Mouse (Mus musculus) embryonic facial prominence, embryonic 14.5 days (tissue): Measurements from ENCODE around the gene Cd177. TPM values are rescaled to one million over a fixed set of nuclear protein-coding genes. Genes with fewer than 3 reads are reported as not detected.
"Not testable (repeated sequence)": the region's sequence is repeated elsewhere in the genome, so short reads cannot be mapped to it uniquely, and the experiment has no call there.

Experiments
- ATAC-seq: fragments of 200-750 bp; cut with Nextera tagmentation; 2 replicates; pipeline ENCODE4 v1.8.0; 2017; ENCODE audit warnings: low read depth, moderate number of reproducible peaks, moderate TSS enrichment
- DNase-seq: peaks from one replicate; pipeline ENCODE4 v3.0.0-alpha.2; 2015; ENCODE audit warnings: low spot score
- H3K27ac ChIP-seq: fragments of 300-500 bp; sonication (generic); replicated peaks from 2 replicates; pipeline ENCODE4 v1.5.1; 2014; ENCODE audit warnings: low read depth, mild to moderate bottlenecking, low read length, moderate library complexity
- H3K27me3 ChIP-seq: fragments of 300-500 bp; sonication (generic); replicated peaks from 2 replicates; pipeline ENCODE4 v1.6.1; 2014; ENCODE audit warnings: low read length; ENCODE audit not compliant: control insufficient read depth, insufficient read depth
- H3K36me3 ChIP-seq: fragments of 300-500 bp; sonication (generic); 2 replicates; pipeline ENCODE4 v1.6.1; 2014; ENCODE audit warnings: low read length, mixed read lengths; ENCODE audit not compliant: control insufficient read depth, insufficient read depth
- H3K4me1 ChIP-seq: fragments of 300-500 bp; sonication (generic); 2 replicates; pipeline ENCODE4 v1.6.1; 2014; ENCODE audit warnings: antibody characterized with exemption, low read length; ENCODE audit not compliant: control insufficient read depth, insufficient read depth
- H3K4me2 ChIP-seq: fragments of 300-500 bp; sonication (generic); 2 replicates; pipeline ENCODE4 v1.6.1; 2014; ENCODE audit warnings: low read depth, mild to moderate bottlenecking, low read length, moderate library complexity, mixed read lengths
- H3K4me3 ChIP-seq: fragments of 300-500 bp; sonication (generic); 2 replicates; pipeline ENCODE4 v1.5.1; 2014; ENCODE audit warnings: low read depth, mild to moderate bottlenecking, low read length
- H3K9ac ChIP-seq: fragments of 300-500 bp; sonication (generic); 2 replicates; pipeline ENCODE4 v1.6.1; 2014; ENCODE audit warnings: low read depth, mild to moderate bottlenecking, low read length, moderate library complexity, mixed read lengths
- H3K9me3 ChIP-seq: fragments of 300-500 bp; sonication (generic); 2 replicates; pipeline ENCODE4 v1.6.1; 2016; ENCODE audit warnings: low read length; ENCODE audit not compliant: control insufficient read depth
- whole genome bisulfite sequencing: fragments of 180-500 bp; shearing (Covaris S2); extraction: QIAGEN DNeasy Blood & Tissue Kit; methylation state at CpG from one replicate; pipeline ENCODE4 v1.1.7; 2014; 5-methylcytosine and 5-hydroxymethylcytosine counted together
- polyA plus RNA-seq: library from polyadenylated mRNA; unstranded; fragments of >200 nt; fragmentation: Nextera tagmentation; extraction: Ambion mirVana; gene quantifications from 2 replicates; pipeline ENCODE4 v1.2.1, GENCODE M21; 2014

The Cd177 gene
- polyA plus RNA-seq, 1 experiment from 2014 or later: 0.70 TPM

- no peaks in the 10 kb centered on the region for H3K4me1 ChIP-seq
These were observed 51.2 kb downstream of the Cd177 start, which contains the start of gene BC049730 for GRCm38 (mm10) chr7:24708832-24709292. BC049730 (plus strand) TSS chr7:24709242.

GRCm38 (mm10) chr7:24702841-24703240, 57.3 kb downstream of the Cd177 start:
- H3K27me3 ChIP-seq, H3K4me1 ChIP-seq, H3K9ac ChIP-seq, H3K27ac ChIP-seq, H3K36me3 ChIP-seq, H3K4me2 ChIP-seq, DNase-seq, H3K9me3 ChIP-seq, ATAC-seq, H3K4me3 ChIP-seq: not testable (repeated sequence)
- WGBS: 77% methylated on average over 7 of the region's 9 CpGs

More at GRCm38 (mm10) chr7:24708832-24709292, 51.2 kb downstream of the Cd177 start, which contains the start of gene BC049730:
- 91% methylated on average over 14 of the region's 14 CpGs for WGBS
- Histone ChIP-seq H3K36me3 (no peaks in the 10 kb centered on the region), H3K9me3 (no peaks in the 10 kb centered on the region), H3K27me3 (no peaks in the 10 kb centered on the region), H3K4me2 (no peak within 1 kb of the TSS), H3K27ac (no peak within 1 kb of the TSS), H3K9ac (no peak within 1 kb of the TSS), H3K4me3 (no peak within 1 kb of the TSS)
- DNase-seq (no peak), ATAC-seq (no peak)

DNA sequence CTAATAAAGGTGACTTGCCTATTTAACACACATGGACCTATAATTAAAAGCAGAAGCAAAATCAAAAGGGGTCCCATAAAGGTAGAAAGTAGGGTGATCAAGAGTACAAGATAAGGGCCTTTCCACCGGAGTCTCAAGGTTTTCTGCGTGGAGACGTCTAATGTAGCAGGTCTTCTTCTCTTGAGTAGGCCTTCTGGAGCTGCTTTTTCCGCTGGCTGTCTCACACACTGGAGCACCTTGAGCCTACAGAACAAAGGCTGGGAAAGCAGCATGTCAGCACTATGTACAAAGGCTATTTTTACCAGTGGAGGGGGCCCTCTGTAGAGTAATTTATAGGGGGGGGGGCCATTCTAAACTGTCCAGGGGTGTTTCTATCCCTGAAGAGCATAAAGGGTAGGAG, 62.2 kb downstream of the Cd177 start:
- H3K4me3 ChIP-seq, H3K4me1 ChIP-seq, H3K36me3 ChIP-seq, ATAC-seq, DNase-seq, H3K9me3 ChIP-seq, H3K27ac ChIP-seq, H3K4me2 ChIP-seq, H3K27me3 ChIP-seq, H3K9ac ChIP-seq: not testable (repeated sequence)
- WGBS: 82% methylated on average over 4 of the region's 4 CpGs

Other genes starting within 250 kb of the Cd177 start
- gene AC161166.1, start 247.9 kb downstream of the Cd177 start, polyA plus RNA-seq: 0.19 and 0.22 TPM in 2 replicates
- gene Irgq, start 229.6 kb downstream of the Cd177 start, polyA plus RNA-seq: 11.4 and 12.0 TPM in 2 replicates
- 0.34 and 1.5 TPM in 2 replicates for gene Pinlyp, start 214.2 kb downstream of the Cd177 start, polyA plus RNA-seq
- 88.4 and 97.9 TPM in 2 replicates for gene Xrcc1, start 214.0 kb downstream of the Cd177 start, polyA plus RNA-seq
- 25.5 and 25.6 TPM in 2 replicates for gene Ethe1, start 172.8 kb downstream of the Cd177 start, polyA plus RNA-seq
- gene Zfp575, start 172.7 kb downstream of the Cd177 start, polyA plus RNA-seq: 4.3 and 4.6 TPM in 2 replicates
- gene Phldb3, start 149.5 kb downstream of the Cd177 start, polyA plus RNA-seq: 0.43 and 0.60 TPM in 2 replicates
- 24.7 TPM in 2 replicates for gene Lypd3, start 123.8 kb downstream of the Cd177 start, polyA plus RNA-seq
- not detected in 2 replicates for gene Tex101, start 83.6 kb downstream of the Cd177 start, polyA plus RNA-seq
- not detected in 2 replicates for gene BC049730, start 51.1 kb downstream of the Cd177 start, polyA plus RNA-seq
- gene Gm4763, start 33.4 kb downstream of the Cd177 start, polyA plus RNA-seq: not detected in 2 replicates
- gene Ceacam10, start 16.9 kb upstream of the Cd177 start, polyA plus RNA-seq: 0.46 and 0.56 TPM in 2 replicates
- gene Gm9844, start 101.9 kb upstream of the Cd177 start, polyA plus RNA-seq: 14.7 and 16.4 TPM in 2 replicates
- not detected in 2 replicates for gene Lypd4, start 109.6 kb upstream of the Cd177 start, polyA plus RNA-seq
- gene Dmrtc2, start 109.7 kb upstream of the Cd177 start, polyA plus RNA-seq: not detected in 2 replicates
- gene Rps19, start 124.1 kb upstream of the Cd177 start, polyA plus RNA-seq: 3,017 and 3,062 TPM in 2 replicates
- 0.35 and 0.60 TPM in 2 replicates for gene Cd79a, start 137.1 kb upstream of the Cd177 start, polyA plus RNA-seq
- gene Arhgef1, start 142.6 kb upstream of the Cd177 start, polyA plus RNA-seq: 86.7 and 89.3 TPM in 2 replicates
- gene Gm4881, start 184.2 kb upstream of the Cd177 start, polyA plus RNA-seq: not detected in 2 replicates
- gene Rabac1, start 212.4 kb upstream of the Cd177 start, polyA plus RNA-seq: 218 and 219 TPM in 2 replicates
- gene Atp1a3, start 245.6 kb upstream of the Cd177 start, polyA plus RNA-seq: 7.2 and 9.0 TPM in 2 replicates